Mouse (Mus musculus): ENCODE measurements at regions not wholly inside any gene's neighbourhood (a gene's known extent, or its start where the extent isn't known, plus 50 kb on each side); places are given as distances from the start of the nearest gene placed in this dataset.
"Not testable (repeated sequence)": the region's sequence is repeated elsewhere in the genome, so short reads cannot be mapped to it uniquely, and the experiment has no call there.

- H3K36me3 ChIP-seq (replicated peaks): no peaks in the 10 kb centered on the region
- no peak for DNase-seq (ENCODE audit: low spot score)
- no peak overlapping the region for H3K4me3 ChIP-seq
- no peak overlapping the region for H3K27ac ChIP-seq (replicated peaks)
- no peaks in the 10 kb centered on the region for H3K27me3 ChIP-seq (replicated peaks; ENCODE audit: low read depth, poor library complexity, severe bottlenecking)
- no peaks in the 10 kb centered on the region for H3K9me3 ChIP-seq
- WGBS: 94% methylated on average over 3 of the region's 3 CpGs
- H3K4me1 ChIP-seq: peaks cover 18% of the 10 kb centered on the region
Observed at GRCm38 (mm10) chr2:48315306-48315705, 498.6 kb upstream of the Acvr2a start.

GRCm38 (mm10) chr2:48316180-48316889, 497.6 kb upstream of the Acvr2a start:
- Histone ChIP-seq H3K4me3 (no peak overlapping the region), H3K4me1 (peaks cover 18% of the 10 kb centered on the region), H3K27ac (replicated peaks) (no peak overlapping the region), H3K36me3 (replicated peaks) (no peaks in the 10 kb centered on the region), H3K9me3 (no peaks in the 10 kb centered on the region), H3K27me3 (replicated peaks; ENCODE audit: low read depth, poor library complexity, severe bottlenecking) (no peaks in the 10 kb centered on the region)
- DNase-seq (ENCODE audit: low spot score): no peak
- WGBS: 85% methylated on average over 8 of the region's 8 CpGs

GRCm38 (mm10) chr2:48317821-48318220, 496.1 kb upstream of the Acvr2a start:
- Histone ChIP-seq H3K27ac (replicated peaks) (peak overlapping the region; percentile 74), H3K4me3 (no peak overlapping the region), H3K36me3 (replicated peaks) (no peaks in the 10 kb centered on the region), H3K27me3 (replicated peaks; ENCODE audit: low read depth, poor library complexity, severe bottlenecking) (no peaks in the 10 kb centered on the region), H3K9me3 (no peaks in the 10 kb centered on the region), H3K4me1 (peaks cover 20% of the 10 kb centered on the region)
- no peak for DNase-seq (ENCODE audit: low spot score)
- 56% methylated on average over 7 of the region's 7 CpGs for WGBS

GRCm38 (mm10) chr2:48318384-48319030, 495.4 kb upstream of the Acvr2a start:
- H3K36me3 ChIP-seq (replicated peaks): no peaks in the 10 kb centered on the region
- H3K27me3 ChIP-seq (replicated peaks; ENCODE audit: low read depth, poor library complexity, severe bottlenecking): no peaks in the 10 kb centered on the region
- WGBS: 37% methylated on average over 8 of the region's 8 CpGs
- H3K27ac ChIP-seq (replicated peaks): no peak overlapping the region
- H3K4me1 ChIP-seq: peaks cover 20% of the 10 kb centered on the region
- no peak overlapping the region for H3K4me3 ChIP-seq
- DNase-seq (ENCODE audit: low spot score): peak; percentile 44
- H3K9me3 ChIP-seq: no peaks in the 10 kb centered on the region

GRCm38 (mm10) chr2:48321471-48321870, 492.4 kb upstream of the Acvr2a start:
- Histone ChIP-seq H3K27me3 (replicated peaks; ENCODE audit: low read depth, poor library complexity, severe bottlenecking) (no peaks in the 10 kb centered on the region), H3K27ac (replicated peaks) (no peak overlapping the region), H3K36me3 (replicated peaks) (no peaks in the 10 kb centered on the region), H3K9me3 (no peaks in the 10 kb centered on the region), H3K4me3 (no peak overlapping the region), H3K4me1 (peaks cover 20% of the 10 kb centered on the region)
- no peak for DNase-seq (ENCODE audit: low spot score)
- 76% methylated on average over 4 of the region's 4 CpGs for WGBS

- 84% methylated on average over 5 of the region's 5 CpGs for WGBS
- H3K4me1 ChIP-seq: peaks cover 20% of the 10 kb centered on the region
- H3K27ac ChIP-seq (replicated peaks): no peak overlapping the region
- DNase-seq (ENCODE audit: low spot score): no peak
- H3K4me3 ChIP-seq: no peak overlapping the region
- H3K9me3 ChIP-seq: no peaks in the 10 kb centered on the region
- no peaks in the 10 kb centered on the region for H3K27me3 ChIP-seq (replicated peaks; ENCODE audit: low read depth, poor library complexity, severe bottlenecking)
- no peaks in the 10 kb centered on the region for H3K36me3 ChIP-seq (replicated peaks)
Observed at GRCm38 (mm10) chr2:48322278-48322677, 491.6 kb upstream of the Acvr2a start.

GRCm38 (mm10) chr2:48328204-48328603, 485.7 kb upstream of the Acvr2a start:
- no peak overlapping the region for H3K4me3 ChIP-seq
- no peak for DNase-seq (ENCODE audit: low spot score)
- 0 out of 2 replicates have a peak, but pooled peaks cover 7% of the 10 kb centered on the region for H3K4me1 ChIP-seq
- no peaks in the 10 kb centered on the region for H3K36me3 ChIP-seq (replicated peaks)
- H3K27ac ChIP-seq (replicated peaks): no peak overlapping the region
- H3K9me3 ChIP-seq: no peaks in the 10 kb centered on the region
- no peaks in the 10 kb centered on the region for H3K27me3 ChIP-seq (replicated peaks; ENCODE audit: low read depth, poor library complexity, severe bottlenecking)

GRCm38 (mm10) chr2:48332783-48333182, 481.1 kb upstream of the Acvr2a start:
- H3K27ac ChIP-seq (replicated peaks): no peak overlapping the region
- H3K4me3 ChIP-seq: peak overlapping the region; percentile 32; the same call in 1 of the 2 replicates
- DNase-seq (ENCODE audit: low spot score): no peak
- H3K27me3 ChIP-seq (replicated peaks; ENCODE audit: low read depth, poor library complexity, severe bottlenecking): no peaks in the 10 kb centered on the region
- H3K9me3 ChIP-seq: no peaks in the 10 kb centered on the region
- 45% methylated on average over 10 of the region's 10 CpGs for WGBS
- peaks cover 12% of the 10 kb centered on the region; the same call in 1 of the 2 replicates for H3K4me1 ChIP-seq
- no peaks in the 10 kb centered on the region for H3K36me3 ChIP-seq (replicated peaks)

GRCm38 (mm10) chr2:48348021-48348420, 465.9 kb upstream of the Acvr2a start:
- DNase-seq (ENCODE audit: low spot score): no peak
- no peak overlapping the region for H3K27ac ChIP-seq (replicated peaks)
- H3K9me3 ChIP-seq: no peaks in the 10 kb centered on the region
- H3K4me1 ChIP-seq: no peaks in the 10 kb centered on the region
- no peaks in the 10 kb centered on the region for H3K36me3 ChIP-seq (replicated peaks)
- H3K27me3 ChIP-seq (replicated peaks; ENCODE audit: low read depth, poor library complexity, severe bottlenecking): no peaks in the 10 kb centered on the region
- H3K4me3 ChIP-seq: no peak overlapping the region
- 83% methylated on average over 4 of the region's 4 CpGs for WGBS

GRCm38 (mm10) chr2:48349794-48350193, 464.1 kb upstream of the Acvr2a start:
- Histone ChIP-seq H3K27ac (replicated peaks) (no peak overlapping the region), H3K4me3 (no peak overlapping the region), H3K36me3 (replicated peaks) (no peaks in the 10 kb centered on the region), H3K4me1 (no peaks in the 10 kb centered on the region), H3K9me3 (no peaks in the 10 kb centered on the region), H3K27me3 (replicated peaks; ENCODE audit: low read depth, poor library complexity, severe bottlenecking) (no peaks in the 10 kb centered on the region)
- 81% methylated on average over 3 of the region's 3 CpGs for WGBS
- no peak for DNase-seq (ENCODE audit: low spot score)

GRCm38 (mm10) chr2:48350206-48350605, 463.7 kb upstream of the Acvr2a start:
- DNase-seq (ENCODE audit: low spot score): no peak
- Histone ChIP-seq H3K27me3 (replicated peaks; ENCODE audit: low read depth, poor library complexity, severe bottlenecking) (no peaks in the 10 kb centered on the region), H3K4me1 (no peaks in the 10 kb centered on the region), H3K4me3 (no peak overlapping the region), H3K36me3 (replicated peaks) (no peaks in the 10 kb centered on the region), H3K9me3 (no peaks in the 10 kb centered on the region), H3K27ac (replicated peaks) (no peak overlapping the region)
- WGBS: 74% methylated on average over 1 of the region's 1 CpGs

GRCm38 (mm10) chr2:48371572-48371971, 442.3 kb upstream of the Acvr2a start:
- H3K27me3 ChIP-seq (replicated peaks; ENCODE audit: low read depth, poor library complexity, severe bottlenecking); H3K9me3 ChIP-seq; H3K4me1 ChIP-seq; H3K27ac ChIP-seq (replicated peaks); H3K36me3 ChIP-seq (replicated peaks); H3K4me3 ChIP-seq; DNase-seq (ENCODE audit: low spot score): not testable (repeated sequence)
- WGBS: 85% methylated on average over 4 of the region's 4 CpGs

- no peaks in the 10 kb centered on the region for H3K36me3 ChIP-seq (replicated peaks)
- H3K9me3 ChIP-seq: no peaks in the 10 kb centered on the region
- no peak overlapping the region for H3K27ac ChIP-seq (replicated peaks)
- no peak overlapping the region for H3K4me3 ChIP-seq
- no peak for DNase-seq (ENCODE audit: low spot score)
- H3K27me3 ChIP-seq (replicated peaks; ENCODE audit: low read depth, poor library complexity, severe bottlenecking): no peaks in the 10 kb centered on the region
- no peaks in the 10 kb centered on the region for H3K4me1 ChIP-seq
Observed at GRCm38 (mm10) chr2:48373086-48373485, 440.8 kb upstream of the Acvr2a start.
